Mouse (Mus musculus) liver, adult 2 months (tissue): ENCODE data around the gene Dnm3.

Source experiments
- CTCF ChIP-seq: fragments of 200-500 bp; IDR thresholded peaks from 2 replicates; pipeline ENCODE4 v1.5.1; 2011; ENCODE audit warnings: low read depth, low read length, control low read depth
- POLR2A ChIP-seq: fragments of 200-500 bp; IDR thresholded peaks from 2 replicates; pipeline ENCODE4 v1.6.1; 2011; ENCODE audit warnings: low read length, control low read depth; ENCODE audit not compliant: insufficient read depth; ENCODE audit errors: extremely low read depth

- TF ChIP-seq CTCF (no peak), POLR2A (no peak)
Observed at GRCm38 (mm10) chr1:162224817-162225605, 252.8 kb downstream of the Dnm3 start.
